Mouse (Mus musculus): ENCODE results near the gene Prrx1.

Prrx1 gene

GRCm38 (mm10) chr1:163310023-163310754 lies 3.3 kb downstream of the Prrx1 start:
- no peaks in the 10 kb centered on the region for H3K9me3 ChIP-seq (ENCODE audit: low read length)
- no peak for TF ChIP-seq NANOG (IDR thresholded peaks at IDR 0.05; ENCODE audit: borderline replicate concordance, low read length)
- H3K4me1 ChIP-seq (replicated peaks; ENCODE audit: low read depth, low read length) = peaks cover 64% of the 10 kb centered on the region
- peaks cover 81% of the 10 kb centered on the region for H3K27me3 ChIP-seq (ENCODE audit: insufficient read depth, low read length)
- H3K4me3 ChIP-seq (replicated peaks; ENCODE audit: low read length) = no peak overlapping the region
- no peaks in the 10 kb centered on the region for H3K36me3 ChIP-seq (ENCODE audit: insufficient read depth, low read length)

- no peaks in the 10 kb centered on the region for H3K36me3 ChIP-seq (ENCODE audit: insufficient read depth, low read length)
- peaks cover 74% of the 10 kb centered on the region for H3K27me3 ChIP-seq (ENCODE audit: insufficient read depth, low read length)
- no peak for TF ChIP-seq CTCF (conservative IDR thresholded peaks at IDR 0.05; ENCODE audit: low read length)
- no peak for TF ChIP-seq POU5F1 (IDR thresholded peaks at IDR 0.05; ENCODE audit: borderline replicate concordance, low read length)
- no peak for TF ChIP-seq NANOG (IDR thresholded peaks at IDR 0.05; ENCODE audit: borderline replicate concordance, low read length)
- peaks cover 57% of the 10 kb centered on the region for H3K4me1 ChIP-seq (replicated peaks; ENCODE audit: low read depth, low read length)
- no peak overlapping the region for H3K4me3 ChIP-seq (replicated peaks; ENCODE audit: low read length)
- no peaks in the 10 kb centered on the region for H3K9me3 ChIP-seq (ENCODE audit: low read length)
Measured at GRCm38 (mm10) chr1:163309466-163309865, 4.0 kb downstream of the Prrx1 start.

- H3K9me3 ChIP-seq (ENCODE audit: low read length) = no peaks in the 10 kb centered on the region
- peaks cover 48% of the 10 kb centered on the region for H3K4me1 ChIP-seq (replicated peaks; ENCODE audit: low read depth, low read length)
- peaks cover 66% of the 10 kb centered on the region for H3K27me3 ChIP-seq (ENCODE audit: insufficient read depth, low read length)
- no peak for TF ChIP-seq POU5F1 (IDR thresholded peaks at IDR 0.05; ENCODE audit: borderline replicate concordance, low read length)
- TF ChIP-seq CTCF (conservative IDR thresholded peaks at IDR 0.05; ENCODE audit: low read length) = no peak
- no peak for TF ChIP-seq NANOG (IDR thresholded peaks at IDR 0.05; ENCODE audit: borderline replicate concordance, low read length)
- H3K36me3 ChIP-seq (ENCODE audit: insufficient read depth, low read length) = no peaks in the 10 kb centered on the region
- peak overlapping the region; percentile 32; the same call in 1 of the 2 replicates for H3K4me3 ChIP-seq (replicated peaks; ENCODE audit: low read length)
Measured at GRCm38 (mm10) chr1:163308631-163309030, 4.9 kb downstream of the Prrx1 start.

GRCm38 (mm10) chr1:163307706-163308105 lies 5.8 kb downstream of the Prrx1 start:
- no peaks in the 10 kb centered on the region for H3K36me3 ChIP-seq (ENCODE audit: insufficient read depth, low read length)
- no peak for TF ChIP-seq POU5F1 (IDR thresholded peaks at IDR 0.05; ENCODE audit: borderline replicate concordance, low read length)
- no peak for TF ChIP-seq CTCF (conservative IDR thresholded peaks at IDR 0.05; ENCODE audit: low read length)
- TF ChIP-seq NANOG (IDR thresholded peaks at IDR 0.05; ENCODE audit: borderline replicate concordance, low read length) = no peak
- peaks cover 39% of the 10 kb centered on the region for H3K4me1 ChIP-seq (replicated peaks; ENCODE audit: low read depth, low read length)
- H3K27me3 ChIP-seq (ENCODE audit: insufficient read depth, low read length) = peaks cover 61% of the 10 kb centered on the region
- H3K4me3 ChIP-seq (replicated peaks; ENCODE audit: low read length) = 0 out of 2 replicates have a peak overlapping the region, but pooled peaks have one; percentile 17
- no peaks in the 10 kb centered on the region for H3K9me3 ChIP-seq (ENCODE audit: low read length)

GRCm38 (mm10) chr1:163305956-163306355 lies 7.6 kb downstream of the Prrx1 start:
- H3K36me3 ChIP-seq (ENCODE audit: insufficient read depth, low read length) = no peaks in the 10 kb centered on the region
- H3K4me3 ChIP-seq (replicated peaks; ENCODE audit: low read length) = no peak overlapping the region
- no peaks in the 10 kb centered on the region for H3K9me3 ChIP-seq (ENCODE audit: low read length)
- TF ChIP-seq POU5F1 (IDR thresholded peaks at IDR 0.05; ENCODE audit: borderline replicate concordance, low read length) (no peak), CTCF (conservative IDR thresholded peaks at IDR 0.05; ENCODE audit: low read length) (peak; percentile 40)
- peaks cover 25% of the 10 kb centered on the region for H3K4me1 ChIP-seq (replicated peaks; ENCODE audit: low read depth, low read length)
- peaks cover 43% of the 10 kb centered on the region for H3K27me3 ChIP-seq (ENCODE audit: insufficient read depth, low read length)

GRCm38 (mm10) chr1:163304837-163305236 lies 8.7 kb downstream of the Prrx1 start:
- Histone ChIP-seq H3K4me1 (replicated peaks; ENCODE audit: low read depth, low read length) (peaks cover 24% of the 10 kb centered on the region), H3K4me3 (replicated peaks; ENCODE audit: low read length) (no peak overlapping the region), H3K27me3 (ENCODE audit: insufficient read depth, low read length) (peaks cover 32% of the 10 kb centered on the region), H3K9me3 (ENCODE audit: low read length) (no peaks in the 10 kb centered on the region), H3K36me3 (ENCODE audit: insufficient read depth, low read length) (no peaks in the 10 kb centered on the region)
- TF ChIP-seq POU5F1 (IDR thresholded peaks at IDR 0.05; ENCODE audit: borderline replicate concordance, low read length) = no peak

- Histone ChIP-seq H3K9me3 (ENCODE audit: low read length) (no peaks in the 10 kb centered on the region), H3K36me3 (ENCODE audit: insufficient read depth, low read length) (no peaks in the 10 kb centered on the region), H3K4me3 (replicated peaks; ENCODE audit: low read length) (no peak overlapping the region), H3K4me1 (replicated peaks; ENCODE audit: low read depth, low read length) (no peaks in the 10 kb centered on the region), H3K27me3 (ENCODE audit: insufficient read depth, low read length) (peaks cover 8% of the 10 kb centered on the region; the same call in 1 of the 2 replicates)
- no peak for TF ChIP-seq POU5F1 (IDR thresholded peaks at IDR 0.05; ENCODE audit: borderline replicate concordance, low read length)
- TF ChIP-seq NANOG (IDR thresholded peaks at IDR 0.05; ENCODE audit: borderline replicate concordance, low read length) = no peak
- TF ChIP-seq CTCF (conservative IDR thresholded peaks at IDR 0.05; ENCODE audit: low read length) = no peak
Measured at GRCm38 (mm10) chr1:163302292-163302691, 11.2 kb downstream of the Prrx1 start.

GRCm38 (mm10) chr1:163293152-163293551 lies 20.4 kb downstream of the Prrx1 start:
- Histone ChIP-seq H3K9me3 (ENCODE audit: low read length) (no peaks in the 10 kb centered on the region), H3K27me3 (ENCODE audit: insufficient read depth, low read length) (no peaks in the 10 kb centered on the region), H3K4me1 (replicated peaks; ENCODE audit: low read depth, low read length) (no peaks in the 10 kb centered on the region), H3K36me3 (ENCODE audit: insufficient read depth, low read length) (no peaks in the 10 kb centered on the region), H3K4me3 (replicated peaks; ENCODE audit: low read length) (no peak overlapping the region)
- TF ChIP-seq POU5F1 (IDR thresholded peaks at IDR 0.05; ENCODE audit: borderline replicate concordance, low read length) (no peak), NANOG (IDR thresholded peaks at IDR 0.05; ENCODE audit: borderline replicate concordance, low read length) (no peak), CTCF (conservative IDR thresholded peaks at IDR 0.05; ENCODE audit: low read length) (no peak)

- Histone ChIP-seq H3K36me3 (ENCODE audit: insufficient read depth, low read length) (no peaks in the 10 kb centered on the region), H3K4me1 (replicated peaks; ENCODE audit: low read depth, low read length) (no peaks in the 10 kb centered on the region), H3K9me3 (ENCODE audit: low read length) (no peaks in the 10 kb centered on the region), H3K27me3 (ENCODE audit: insufficient read depth, low read length) (no peaks in the 10 kb centered on the region), H3K4me3 (replicated peaks; ENCODE audit: low read length) (no peak overlapping the region)
- TF ChIP-seq POU5F1 (IDR thresholded peaks at IDR 0.05; ENCODE audit: borderline replicate concordance, low read length) (no peak), NANOG (IDR thresholded peaks at IDR 0.05; ENCODE audit: borderline replicate concordance, low read length) (no peak), CTCF (conservative IDR thresholded peaks at IDR 0.05; ENCODE audit: low read length) (no peak)
Measured at GRCm38 (mm10) chr1:163291925-163292324, 21.6 kb downstream of the Prrx1 start.

Measured in E14TG2a.4 (cell line).